Mouse (Mus musculus): ENCODE measurements around the gene Nrxn1.

DNA sequence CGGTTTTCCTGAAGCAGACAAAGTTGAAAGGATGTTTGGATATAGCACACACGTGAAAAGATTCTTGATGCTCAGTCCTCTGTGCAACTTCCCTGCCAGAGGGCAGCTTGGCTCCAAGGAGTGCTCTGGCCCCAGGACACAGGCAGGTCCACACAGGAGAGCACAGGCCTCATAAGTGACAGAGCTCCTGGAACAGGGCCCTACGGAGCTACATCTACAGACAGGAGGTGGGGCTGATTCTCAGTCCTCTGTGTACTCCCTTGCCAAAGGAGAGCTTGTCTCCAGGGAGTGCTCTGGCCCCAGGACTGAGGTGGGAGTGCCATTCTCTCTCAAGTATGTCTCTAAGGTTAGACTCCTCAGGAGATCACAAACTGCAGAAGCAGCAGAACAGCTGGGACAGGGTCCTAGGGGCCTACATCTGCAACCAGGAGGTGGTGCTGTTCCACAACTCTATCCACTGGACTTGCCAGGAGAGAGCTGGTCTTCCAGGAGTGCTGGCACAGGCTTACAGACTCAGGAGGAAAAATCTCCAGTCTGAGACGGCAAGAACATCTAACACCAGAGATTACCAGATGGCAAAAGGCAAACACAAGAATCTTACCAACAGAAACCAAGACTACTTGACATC, 129.9 kb downstream of the Nrxn1 start:
- no peak for TF ChIP-seq CTCF (IDR thresholded peaks at IDR 0.05; ENCODE audit: low read depth, low read length)
- TF ChIP-seq GATA1 (IDR thresholded peaks at IDR 0.05; ENCODE audit: borderline replicate concordance, low read length), result no peak
- no peak for TF ChIP-seq TAL1 (conservative IDR thresholded peaks at IDR 0.05; ENCODE audit: low read depth, low read length)
- TF ChIP-seq POLR2AphosphoS5 (IDR thresholded peaks at IDR 0.05; ENCODE audit: insufficient replicate concordance, low read depth, low read length), result no peak

Data from G1E (cell line).